Mouse (Mus musculus): ENCODE measurements around the gene Lrrc26.
A peak's percentile ranks its signal among the peaks of the same experiment; 100 is the strongest.

Gene Lrrc26

GRCm38 (mm10) chr2:25266720-25267119 lies 23.0 kb upstream of the Lrrc26 start:
- peak; percentile 74 to 77 for DNase-seq

- peak; percentile 27 to 41 for DNase-seq
These were observed 22.5 kb upstream of the Lrrc26 start for GRCm38 (mm10) chr2:25267241-25267640.

GRCm38 (mm10) chr2:25267746-25268309 lies 21.9 kb upstream of the Lrrc26 start:
- DNase-seq, result peak in 1 of 2 experiments; percentile 30

GRCm38 (mm10) chr2:25271827-25272511 lies 17.7 kb upstream of the Lrrc26 start, which contains the start of the genes Ssna1 and Anapc2:
Gene Ssna1, minus strand, starts transcription at chr2:25272438.
Gene Anapc2, plus strand, starts transcription at chr2:25272478.
- peak; percentile 97 to 98 for DNase-seq

- DNase-seq, result no peak
These were observed 17.2 kb upstream of the Lrrc26 start for GRCm38 (mm10) chr2:25272515-25272914.

- DNase-seq, result no peak
These were observed 16.7 kb upstream of the Lrrc26 start for GRCm38 (mm10) chr2:25273010-25273409.

GRCm38 (mm10) chr2:25278928-25279882 lies 10.5 kb upstream of the Lrrc26 start:
- peak; percentile 91 to 92 for DNase-seq

GRCm38 (mm10) chr2:25285551-25285950 lies 4.2 kb upstream of the Lrrc26 start:
- DNase-seq, result no peak

- DNase-seq, result no peak
These were observed 3.4 kb upstream of the Lrrc26 start for GRCm38 (mm10) chr2:25286314-25286713.

- peak; percentile 55 to 62 for DNase-seq
These were observed 2.7 kb upstream of the Lrrc26 start for GRCm38 (mm10) chr2:25286837-25287636.

GRCm38 (mm10) chr2:25287927-25288649 lies 1.6 kb upstream of the Lrrc26 start, which contains the start of gene Tmem210:
Gene Tmem210, plus strand, starts transcription at chr2:25288145.
- no peak for DNase-seq

GRCm38 (mm10) chr2:25288734-25289345 lies 875 bp upstream of the Lrrc26 start:
- DNase-seq, result no peak

GRCm38 (mm10) chr2:25290101-25290815 lies 543 bp downstream of the Lrrc26 start:
- peak; percentile 74 to 78 for DNase-seq

- DNase-seq, result peak; percentile 68 to 75
These were observed 1.1 kb downstream of the Lrrc26 start for GRCm38 (mm10) chr2:25290816-25291130.

- peak in 1 of 2 experiments; percentile 50 for DNase-seq
These were observed 1.7 kb downstream of the Lrrc26 start for GRCm38 (mm10) chr2:25291184-25292053.

- DNase-seq, result peak in 1 of 2 experiments; percentile 45
These were observed 2.4 kb downstream of the Lrrc26 start for GRCm38 (mm10) chr2:25292054-25292544.

GRCm38 (mm10) chr2:25292856-25293255 lies 3.1 kb downstream of the Lrrc26 start:
- peak; percentile 81 to 83 for DNase-seq

- no peak for DNase-seq
These were observed 4.0 kb downstream of the Lrrc26 start for GRCm38 (mm10) chr2:25293706-25294105.

GRCm38 (mm10) chr2:25297093-25297492 lies 7.4 kb downstream of the Lrrc26 start:
- DNase-seq, result peak in 1 of 2 experiments; percentile 33

Measured in cerebellum, postnatal 36 days (tissue).